Comparison of ENCODE assay signal across 8 mouse cellular contexts in the genomic region with DNA sequence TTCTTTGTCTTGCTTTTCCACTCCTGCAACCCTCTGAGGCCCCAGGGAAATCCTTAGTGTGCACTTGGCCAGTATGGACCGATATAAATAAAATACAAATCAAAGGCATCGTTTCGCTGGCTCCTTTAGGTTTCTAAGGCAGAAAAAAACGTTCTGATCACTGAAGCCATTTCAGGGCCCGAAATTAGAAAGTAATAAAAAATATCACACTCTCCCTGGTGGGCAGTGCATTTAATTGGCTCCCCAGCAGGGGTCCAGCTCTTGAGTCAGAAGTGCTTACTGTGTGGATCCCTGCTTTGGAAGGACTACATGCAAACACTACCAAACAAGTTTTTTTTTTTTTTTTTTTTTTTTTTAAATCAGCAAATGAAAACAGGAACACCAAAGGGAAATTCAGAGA.
DNase-seq lines count a peak whose midpoint lies in the region; ATAC-seq lines count a peak whose summit lies in the region.

No protein-coding gene starts in this region.

- H3K27ac ChIP-seq in hindbrain, embryonic 10.5 days: peak overlapping the region; percentile 40; the same call in 1 of the 2 replicates
- H3K27ac ChIP-seq in hindbrain, embryonic 13.5 days: no peak overlapping the region
- H3K27ac ChIP-seq in forebrain, embryonic 12.5 days: 0 out of 2 replicates have a peak overlapping the region, but pooled peaks have one; percentile 37
- H3K27ac ChIP-seq in midbrain, embryonic 10.5 days (replicated peaks): peak overlapping the region; percentile 78

- no peak overlapping the region for H3K4me2 ChIP-seq in hindbrain, embryonic 13.5 days
- H3K4me2 ChIP-seq in forebrain, embryonic 12.5 days: peak overlapping the region; percentile 17; the same call in 1 of the 2 replicates

- 9% methylated on average over 5 of the region's 5 CpGs for WGBS in hindbrain, embryonic 10.5 days
- 12% methylated on average over 5 of the region's 5 CpGs for WGBS in hindbrain, embryonic 13.5 days
- 3% methylated on average over 5 of the region's 5 CpGs for WGBS in forebrain, embryonic 12.5 days
- 9% methylated on average over 5 of the region's 5 CpGs for WGBS in midbrain, embryonic 10.5 days

- H3K4me1 ChIP-seq in hindbrain, embryonic 10.5 days (replicated peaks): peaks cover 36% of the 10 kb centered on the region
- peaks cover 18% of the 10 kb centered on the region for H3K4me1 ChIP-seq in hindbrain, embryonic 13.5 days (replicated peaks)
- H3K4me1 ChIP-seq in forebrain, embryonic 12.5 days: peaks cover 30% of the 10 kb centered on the region
- H3K4me1 ChIP-seq in midbrain, embryonic 10.5 days: peaks cover 40% of the 10 kb centered on the region

- peak; percentile 14 for DNase-seq in hindbrain, embryonic 10.5 days (ENCODE audit: low spot score)
- peak; percentile 61 for DNase-seq in adipocyte (ENCODE audit: low spot score)
- peak; percentile 45 for DNase-seq in midbrain, embryonic 10.5 days (ENCODE audit: low spot score)
- DNase-seq in gastrocnemius, adult 8-10 months (ENCODE audit: low spot score in 2 of 2): no peak
- DNase-seq in T-cell, adult 2 months (ENCODE audit: low spot score): no peak
- DNase-seq in lung, postnatal 4 days: no peak

- H3K9me3 ChIP-seq in hindbrain, embryonic 10.5 days: no peaks in the 10 kb centered on the region
- H3K9me3 ChIP-seq in hindbrain, embryonic 13.5 days: no peaks in the 10 kb centered on the region
- no peaks in the 10 kb centered on the region for H3K9me3 ChIP-seq in forebrain, embryonic 12.5 days
- H3K9me3 ChIP-seq in midbrain, embryonic 10.5 days (replicated peaks): no peaks in the 10 kb centered on the region

- no peak overlapping the region for H3K9ac ChIP-seq in hindbrain, embryonic 13.5 days
- H3K9ac ChIP-seq in forebrain, embryonic 12.5 days: no peak overlapping the region

- H3K4me3 ChIP-seq in hindbrain, embryonic 10.5 days: no peak overlapping the region
- no peak overlapping the region for H3K4me3 ChIP-seq in hindbrain, embryonic 13.5 days
- H3K4me3 ChIP-seq in forebrain, embryonic 12.5 days (replicated peaks): no peak overlapping the region
- H3K4me3 ChIP-seq in midbrain, embryonic 10.5 days: peak overlapping the region; percentile 20

- ATAC-seq in hindbrain, embryonic 13.5 days (ENCODE audit: low FRiP score): no peak
- no peak for ATAC-seq in forebrain, embryonic 12.5 days (ENCODE audit: low FRiP score)

- no peaks in the 10 kb centered on the region for H3K36me3 ChIP-seq in hindbrain, embryonic 10.5 days
- H3K36me3 ChIP-seq in hindbrain, embryonic 13.5 days: no peaks in the 10 kb centered on the region
- no peaks in the 10 kb centered on the region for H3K36me3 ChIP-seq in forebrain, embryonic 12.5 days (replicated peaks)
- no peaks in the 10 kb centered on the region for H3K36me3 ChIP-seq in midbrain, embryonic 10.5 days

- peaks cover 64% of the 10 kb centered on the region for H3K27me3 ChIP-seq in hindbrain, embryonic 10.5 days (ENCODE audit: insufficient read depth, poor library complexity, severe bottlenecking)
- peaks cover 65% of the 10 kb centered on the region for H3K27me3 ChIP-seq in hindbrain, embryonic 13.5 days
- peaks cover 39% of the 10 kb centered on the region for H3K27me3 ChIP-seq in forebrain, embryonic 12.5 days
- peaks cover 49% of the 10 kb centered on the region for H3K27me3 ChIP-seq in midbrain, embryonic 10.5 days (ENCODE audit: low read depth, poor library complexity, severe bottlenecking)

Comparison
In these comparisons a context has a peak if more than half of its experiments do, and no peak if none do; other contexts are left out.
1. DNase-seq: peak in hindbrain, embryonic 10.5 days (single experiment), adipocyte (single experiment) and midbrain, embryonic 10.5 days (single experiment); none in gastrocnemius, adult 8-10 months (0 of 2), T-cell, adult 2 months (single experiment) and lung, postnatal 4 days (0 of 2).